Mouse (Mus musculus) myocyte (in vitro differentiated cells): ENCODE data around the gene Fam160b1.

Experiments used
- CEBPB ChIP-seq: IDR thresholded peaks from 2 replicates; pipeline ENCODE4 v1.6.1; 2011; ENCODE audit warnings: mild to moderate bottlenecking, moderate library complexity; ENCODE audit not compliant: poor library complexity, insufficient read depth, severe bottlenecking
- POLR2A ChIP-seq: IDR thresholded peaks from one replicate; pipeline ENCODE4 v1.6.1; 2011; ENCODE audit warnings: low read depth, mild to moderate bottlenecking, control low read depth, moderate library complexity; ENCODE audit not compliant: insufficient read length

DNA sequence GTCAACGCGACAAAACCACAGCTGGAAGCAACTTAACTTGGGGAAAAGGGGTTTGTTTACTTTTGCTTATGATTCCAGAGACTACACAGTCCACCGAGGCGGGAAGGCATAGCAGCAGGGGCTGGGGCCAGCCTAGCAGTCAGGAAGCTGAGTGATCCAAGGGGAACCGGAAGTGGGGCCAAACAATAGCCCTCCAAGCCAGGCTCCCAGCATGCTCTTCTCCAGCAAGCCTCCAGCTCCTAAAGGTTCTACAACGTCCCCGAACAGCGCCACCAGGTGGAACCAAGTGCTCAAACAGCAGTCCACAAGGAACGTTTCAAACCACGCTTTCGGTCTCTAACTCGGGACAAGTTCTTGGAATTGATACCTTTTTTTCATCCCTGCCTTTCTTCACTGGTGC is 2.2 kb upstream of the Fam160b1 start:
- TF ChIP-seq POLR2A (no peak), CEBPB (no peak)
